Mouse (Mus musculus): ENCODE measurements around the gene Slc16a4.
A peak's percentile ranks its signal among the peaks of the same experiment; 100 is the strongest.
"Not testable (repeated sequence)": the region's sequence is repeated elsewhere in the genome, so short reads cannot be mapped to it uniquely, and the experiment has no call there.

Gene Slc16a4

GRCm38 (mm10) chr3:107296917-107297316, 5.9 kb downstream of the Slc16a4 start:
- not testable (repeated sequence) for DNase-seq

- DNase-seq = no peak
Measured at GRCm38 (mm10) chr3:107317338-107317737, 26.3 kb downstream of the Slc16a4 start.

DNA sequence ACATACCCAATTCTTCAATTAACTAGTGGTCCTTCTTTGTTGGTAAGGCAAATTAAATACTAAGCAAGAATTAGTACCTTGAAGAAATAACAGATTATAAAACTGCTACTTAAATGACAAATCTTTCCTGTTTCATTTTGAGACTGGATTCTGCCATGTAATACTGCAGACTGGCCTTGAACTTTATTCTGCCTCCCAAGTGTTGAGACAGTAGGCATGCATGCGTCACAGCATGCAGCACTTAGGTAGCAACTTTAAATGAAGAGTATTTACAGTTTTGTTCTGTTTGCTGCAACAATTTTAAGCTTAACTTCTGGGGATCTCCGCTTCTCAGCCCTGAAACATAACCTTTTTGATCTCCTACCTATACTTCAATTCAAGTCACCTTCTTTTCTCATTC, 30.1 kb downstream of the Slc16a4 start:
- DNase-seq = no peak

DNA sequence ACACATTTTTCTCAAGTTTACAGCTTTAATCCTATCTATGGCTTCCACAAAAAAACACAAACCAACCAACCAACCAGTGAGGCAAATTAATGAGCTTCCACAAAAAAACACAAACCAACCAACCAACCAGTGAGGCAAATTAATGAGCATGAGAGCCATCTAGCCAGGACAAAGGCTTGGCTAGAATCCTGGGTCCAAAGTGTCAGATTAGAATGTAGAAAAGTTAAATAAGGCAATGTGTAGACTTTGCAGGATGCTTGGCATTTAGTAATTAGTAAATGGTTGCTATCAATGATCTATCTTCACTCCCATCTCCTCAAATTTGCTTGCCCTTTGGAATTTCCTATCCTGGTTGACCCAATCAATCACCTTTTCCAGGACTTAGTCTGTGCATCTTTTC, 30.7 kb downstream of the Slc16a4 start:
- no peak for DNase-seq

- DNase-seq = no peak
Measured at GRCm38 (mm10) chr3:107326442-107326841, 35.4 kb downstream of the Slc16a4 start.

DNA sequence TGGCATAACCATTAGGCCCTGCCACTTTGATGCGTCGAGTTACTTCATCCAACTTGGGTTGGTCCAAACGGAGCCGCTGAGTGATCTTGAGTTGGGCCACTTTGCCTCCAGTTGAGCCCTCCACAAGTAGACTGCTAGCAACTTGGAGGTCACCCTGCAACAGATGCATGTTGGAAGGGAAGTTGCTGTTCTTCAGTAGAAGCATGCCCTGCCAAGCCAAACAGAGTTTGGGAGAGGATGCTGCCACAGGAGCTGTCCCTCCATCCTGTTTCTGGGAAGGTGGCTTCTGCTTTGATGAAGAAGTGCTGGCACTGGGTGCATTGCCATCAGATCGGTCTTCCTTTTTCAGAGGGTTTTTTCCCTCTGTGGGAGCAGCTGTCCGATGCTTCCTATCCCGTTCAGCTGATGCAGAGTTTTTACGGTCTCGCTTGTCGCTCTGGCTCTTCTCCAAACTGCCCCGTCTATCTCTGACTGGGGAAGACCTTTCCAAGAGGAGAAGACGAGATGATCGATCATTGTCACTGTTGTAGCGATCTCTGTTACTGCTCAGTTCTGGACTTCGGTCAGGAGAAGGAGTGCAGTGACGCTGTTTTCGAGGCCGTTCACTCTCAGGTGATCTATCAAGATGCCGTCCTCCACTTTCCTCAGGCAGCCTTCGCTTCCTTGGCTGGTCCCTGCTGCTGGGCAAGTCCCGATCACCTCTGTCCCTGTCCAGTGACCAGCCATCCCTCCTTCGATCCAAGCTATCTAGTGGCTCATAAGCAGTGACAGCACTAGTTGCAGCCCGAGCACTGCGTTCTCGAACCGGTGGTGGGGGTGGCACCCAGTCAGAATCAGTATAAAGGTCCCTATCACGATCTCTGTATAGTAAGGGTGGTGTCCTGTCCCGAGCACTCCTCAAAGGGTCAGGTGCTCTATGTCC, 39.7 kb downstream of the Slc16a4 start:
- peak; percentile 26 to 30 for DNase-seq

- no peak for DNase-seq
Measured at GRCm38 (mm10) chr3:107331746-107332126, 40.7 kb downstream of the Slc16a4 start.

- DNase-seq = peak; percentile 56 to 59
Measured at GRCm38 (mm10) chr3:107332127-107332959, 41.3 kb downstream of the Slc16a4 start.

- peak; percentile 96 to 97 for DNase-seq
Measured at GRCm38 (mm10) chr3:107332960-107333380, 41.9 kb downstream of the Slc16a4 start.

- DNase-seq = peak; percentile 97 to 99
Measured at GRCm38 (mm10) chr3:107333381-107334201, 42.6 kb downstream of the Slc16a4 start, which contains the start of gene Rbm15. Gene Rbm15 (minus strand): TSS chr3:107333673.

GRCm38 (mm10) chr3:107334202-107334934, 43.3 kb downstream of the Slc16a4 start:
- no peak for DNase-seq

DNA sequence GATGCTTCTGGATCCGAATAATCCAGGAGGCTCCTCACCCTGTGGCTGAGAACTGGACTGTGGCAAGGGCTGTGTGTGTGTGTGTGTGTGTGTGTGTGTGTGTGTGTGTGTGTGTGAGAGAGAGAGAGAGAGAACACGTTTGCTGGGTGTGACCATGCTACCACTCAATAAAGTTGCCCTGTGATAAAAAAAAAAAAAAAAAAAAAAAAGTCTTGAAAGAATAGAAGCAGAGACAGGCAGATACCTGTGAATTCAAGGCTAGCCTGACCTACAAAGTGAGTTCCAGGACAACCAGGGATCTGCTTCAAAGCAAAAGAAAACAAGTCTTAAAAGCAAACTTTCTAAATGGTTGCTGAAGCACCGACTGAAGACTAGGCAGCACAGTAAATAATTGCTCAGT, 52.9 kb downstream of the Slc16a4 start:
- no peak for DNase-seq

DNA sequence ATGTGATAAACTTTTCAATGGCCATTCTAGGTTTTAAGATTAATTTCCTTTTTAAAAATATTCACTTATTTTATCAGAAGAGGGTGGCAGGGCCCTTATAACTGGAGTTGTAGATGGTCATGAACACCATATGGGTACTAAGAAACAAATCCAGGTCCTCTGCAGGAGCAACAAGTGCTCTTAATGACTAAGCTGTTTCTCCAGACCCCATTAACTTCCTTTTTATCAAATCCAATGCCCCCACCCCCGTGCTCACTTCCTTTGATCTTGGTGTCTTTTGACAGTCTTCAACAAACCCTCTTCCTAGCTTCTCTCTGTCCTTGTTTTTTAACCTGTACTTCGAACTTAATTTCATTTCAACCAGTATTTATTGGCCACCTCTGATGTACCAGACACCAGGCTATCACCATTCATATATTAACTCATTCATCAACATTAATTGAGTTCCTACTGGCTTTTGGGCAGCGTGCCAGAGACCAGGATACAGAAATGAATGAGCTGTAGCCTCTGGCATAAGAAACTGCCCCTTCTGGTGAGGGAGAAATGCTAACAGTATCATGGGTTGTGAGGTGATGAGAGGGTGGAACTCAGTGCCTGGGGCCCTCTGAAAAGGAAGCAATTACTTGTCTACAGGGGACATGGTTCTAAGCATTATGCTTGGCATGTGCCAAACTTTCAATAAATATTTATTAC, 54.1 kb downstream of the Slc16a4 start:
- peak; percentile 54 to 57 for DNase-seq

DNA sequence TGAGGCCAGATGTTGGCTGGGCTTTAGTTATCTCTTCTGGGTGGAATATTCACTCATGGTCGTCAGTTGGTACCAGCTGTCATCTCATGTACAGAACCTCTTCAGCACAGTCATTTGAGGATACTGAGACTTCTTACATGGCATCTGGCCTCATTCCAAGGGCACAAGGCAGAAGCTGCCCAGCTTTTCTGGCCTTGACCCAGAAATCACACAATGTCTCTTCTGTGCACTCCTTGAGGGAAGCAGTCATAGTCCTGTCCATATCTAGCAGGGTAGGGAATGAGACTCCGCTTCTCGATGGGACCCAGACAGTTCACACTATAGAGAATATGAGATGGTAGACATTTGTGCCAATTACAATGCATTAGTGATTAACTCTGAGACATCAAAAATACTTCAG, 58.0 kb downstream of the Slc16a4 start:
- peak; percentile 72 for DNase-seq

DNA sequence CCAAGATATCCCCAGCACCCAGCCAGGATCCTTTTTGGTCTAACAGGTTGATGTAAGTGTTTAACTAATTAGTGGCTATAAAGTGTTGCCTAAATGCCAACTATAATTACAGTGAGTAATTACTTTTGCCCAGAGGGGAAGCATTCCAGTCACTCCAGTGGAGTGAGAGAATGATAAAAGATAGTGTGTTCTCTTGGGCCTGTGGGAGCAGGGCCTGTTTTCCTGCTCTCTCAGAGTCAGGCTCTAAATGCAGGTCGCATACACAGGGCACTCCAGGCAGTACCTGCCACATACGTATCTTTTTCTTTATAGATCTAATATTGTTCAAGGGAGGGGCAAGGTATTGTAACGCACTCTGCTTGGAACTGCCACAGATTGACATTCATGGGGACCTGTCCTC, 60.7 kb downstream of the Slc16a4 start:
- DNase-seq = no peak

GRCm38 (mm10) chr3:107355618-107356260, 64.7 kb downstream of the Slc16a4 start:
- no peak for DNase-seq

GRCm38 (mm10) chr3:107356964-107357441, 66.0 kb downstream of the Slc16a4 start:
- peak; percentile 92 to 94 for DNase-seq

DNA sequence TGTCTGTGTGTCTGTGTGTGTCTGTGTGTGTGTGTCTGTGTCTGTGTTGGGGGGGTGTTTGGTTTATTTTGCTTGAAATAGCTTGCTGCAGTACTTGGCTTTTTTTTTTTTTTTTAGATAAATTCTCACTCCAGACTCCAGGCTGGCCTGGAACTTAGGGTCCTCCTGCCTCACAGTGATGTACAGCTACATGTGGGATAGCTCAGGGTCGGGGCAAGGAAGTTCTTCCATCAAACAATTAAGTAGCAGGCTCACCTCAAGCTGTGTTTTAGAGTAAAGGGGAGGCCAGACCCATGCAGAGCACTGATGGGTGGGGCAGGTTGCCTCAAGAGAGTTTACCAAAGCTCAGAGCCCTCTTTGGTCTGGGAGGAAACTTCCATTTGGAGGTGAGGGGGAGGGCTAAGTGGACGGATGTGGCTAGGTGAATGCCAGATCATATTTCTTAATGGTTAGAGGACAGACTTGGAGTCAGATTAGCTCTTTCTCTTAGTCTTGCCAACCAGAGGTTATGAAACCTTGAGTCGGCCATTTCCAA, 66.7 kb downstream of the Slc16a4 start:
- no peak for DNase-seq

DNA sequence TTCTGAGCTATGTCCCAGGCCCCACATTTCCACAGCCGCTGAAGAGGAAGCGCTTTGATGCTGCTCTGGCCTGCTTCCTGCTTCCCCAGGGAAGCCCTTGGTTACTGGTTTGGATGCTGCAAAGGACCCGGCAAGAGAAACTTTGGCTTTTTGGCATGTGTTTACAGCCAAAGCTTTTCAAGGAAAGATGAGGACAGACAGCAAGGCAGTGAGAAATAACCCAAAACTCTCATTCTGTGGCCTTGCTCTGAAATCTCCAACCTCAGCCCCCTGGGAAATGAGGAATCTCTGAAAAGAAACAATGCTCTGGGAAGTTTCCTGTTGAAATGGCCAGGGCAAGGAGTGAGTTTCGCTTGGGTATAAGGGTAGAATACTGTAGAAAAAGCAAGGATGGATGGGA, 69.3 kb downstream of the Slc16a4 start:
- DNase-seq = no peak
